Mouse (Mus musculus) G1E (cell line): ENCODE measurements around the gene Nckap5.

Source experiments
- CTCF ChIP-seq: IDR thresholded peaks from 2 replicates; pipeline ENCODE4 v1.5.1; 2012; ENCODE audit warnings: low read depth, low read length, inconsistent platforms, mixed read lengths
- GATA1 ChIP-seq: IDR thresholded peaks from 2 replicates; pipeline ENCODE4 v1.6.1; 2012; ENCODE audit warnings: borderline replicate concordance, low read length, inconsistent platforms, mixed read lengths
- POLR2AphosphoS5 ChIP-seq: IDR thresholded peaks from 2 replicates; pipeline ENCODE4 v1.6.1; 2012; ENCODE audit warnings: low read depth, low read length, inconsistent platforms; ENCODE audit not compliant: insufficient replicate concordance

DNA sequence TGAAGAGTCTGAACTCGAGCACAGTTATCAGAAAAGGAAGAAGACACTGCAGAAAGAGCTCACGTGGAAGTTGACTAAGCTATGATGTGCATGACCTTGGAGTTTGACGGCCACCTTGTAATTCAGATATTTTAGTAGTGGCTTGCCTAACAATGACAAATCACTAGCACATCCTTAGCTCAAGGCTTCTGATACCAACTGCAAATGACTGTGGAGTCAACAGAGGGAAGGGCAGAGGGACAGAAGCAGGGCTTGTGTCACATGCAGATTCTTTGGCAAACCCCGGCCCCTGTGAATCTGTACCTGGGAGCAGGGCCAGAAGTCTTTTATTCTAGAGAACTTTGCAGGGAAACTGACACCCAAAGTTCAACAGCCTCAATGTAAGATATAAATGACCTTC, 597.4 kb downstream of the Nckap5 start:
- TF ChIP-seq CTCF (no peak), GATA1 (no peak), POLR2AphosphoS5 (no peak)
